Mouse (Mus musculus) induced T-regulatory cell, adult 2 months (primary cell): ENCODE data around the gene Rap1gap2.
A peak's percentile ranks its signal among the peaks of the same experiment; 100 is the strongest.

Experiments
- DNase-seq: peaks from one replicate; pipeline ENCODE4 v3.0.0-alpha.2; 2012; ENCODE audit warnings: low read depth

Rap1gap2 gene

DNA sequence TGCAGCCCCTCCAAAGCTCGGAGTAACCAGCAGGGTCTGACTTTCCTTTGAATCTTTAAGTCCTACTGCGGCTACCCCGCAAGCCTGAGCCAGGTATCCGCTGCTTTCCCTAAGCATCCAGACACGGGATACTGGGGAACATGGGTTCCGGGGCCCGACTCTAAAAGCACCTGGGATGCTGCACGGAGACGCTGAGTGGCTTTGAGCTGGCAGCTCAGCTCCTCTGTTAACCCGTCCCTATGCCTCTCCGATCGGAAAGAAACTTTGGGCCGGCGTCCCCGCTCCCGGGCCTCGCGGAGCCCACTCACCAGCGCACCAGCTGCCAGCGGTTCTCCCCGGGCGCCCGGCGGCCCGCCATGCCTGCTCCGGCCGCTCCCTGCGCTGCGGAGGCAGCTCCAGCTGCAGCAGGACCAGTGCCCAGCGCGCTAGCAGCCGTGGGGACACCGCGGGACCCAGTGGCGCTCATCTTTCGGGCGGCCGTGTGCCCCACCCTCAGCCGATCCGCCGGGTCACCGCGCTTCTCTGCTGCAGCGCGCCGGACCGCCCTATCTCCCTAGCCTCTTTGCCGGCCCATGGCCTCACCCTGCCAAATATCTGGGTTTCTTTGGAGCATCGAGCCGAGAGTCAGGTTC, at the start of gene Rap1gap2:
TSS of gene Rap1gap2 (minus strand) at position 371 of the 632 bp plus-strand sequence.
- DNase-seq = no peak

DNA sequence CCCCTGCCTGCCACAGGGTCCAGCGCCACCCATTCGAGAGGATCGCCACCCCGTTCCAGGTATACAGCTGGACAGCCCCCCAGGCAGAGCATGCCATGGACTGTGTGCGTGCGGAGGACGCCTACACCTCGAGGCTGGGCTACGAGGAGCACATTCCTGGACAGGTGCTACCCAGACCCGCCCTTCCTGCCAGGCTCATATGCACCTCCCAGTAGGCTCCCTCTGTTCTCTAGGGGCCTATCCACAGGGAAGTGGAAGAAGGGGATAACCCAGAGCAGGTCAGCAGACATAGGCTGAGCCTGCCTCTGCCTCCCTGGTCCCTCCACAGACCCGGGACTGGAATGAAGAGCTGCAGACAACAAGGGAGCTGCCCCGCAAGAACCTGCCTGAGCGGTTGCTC, 49.6 kb upstream of the Rap1gap2 start:
- no peak for DNase-seq

- DNase-seq = no peak
Observed at GRCm38 (mm10) chr11:74655941-74656340, 45.2 kb upstream of the Rap1gap2 start.

DNA sequence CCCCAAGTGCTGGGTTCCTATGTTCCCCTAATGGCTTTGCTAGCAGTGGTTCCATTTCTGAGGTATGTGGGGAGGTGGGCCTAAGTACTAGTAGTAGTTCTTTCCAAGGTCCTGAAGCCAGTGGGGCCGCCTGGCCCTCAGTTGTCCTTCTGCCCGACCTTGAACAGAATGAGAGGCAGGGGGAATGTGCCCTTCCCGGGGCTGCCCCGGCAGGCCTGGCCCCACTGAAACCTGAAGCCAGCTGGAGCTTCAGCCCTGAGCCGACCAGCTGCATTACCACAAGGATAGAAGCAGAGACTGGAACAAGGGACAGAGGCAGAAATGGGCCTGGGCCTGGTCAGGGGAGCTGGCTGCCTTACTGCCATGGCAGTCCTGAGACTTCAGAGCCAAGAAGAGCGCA, 42.7 kb upstream of the Rap1gap2 start:
- no peak for DNase-seq

- DNase-seq = no peak
Observed at GRCm38 (mm10) chr11:74652791-74653191, 42.1 kb upstream of the Rap1gap2 start.

GRCm38 (mm10) chr11:74650576-74651100, 39.9 kb upstream of the Rap1gap2 start:
- DNase-seq = no peak

DNA sequence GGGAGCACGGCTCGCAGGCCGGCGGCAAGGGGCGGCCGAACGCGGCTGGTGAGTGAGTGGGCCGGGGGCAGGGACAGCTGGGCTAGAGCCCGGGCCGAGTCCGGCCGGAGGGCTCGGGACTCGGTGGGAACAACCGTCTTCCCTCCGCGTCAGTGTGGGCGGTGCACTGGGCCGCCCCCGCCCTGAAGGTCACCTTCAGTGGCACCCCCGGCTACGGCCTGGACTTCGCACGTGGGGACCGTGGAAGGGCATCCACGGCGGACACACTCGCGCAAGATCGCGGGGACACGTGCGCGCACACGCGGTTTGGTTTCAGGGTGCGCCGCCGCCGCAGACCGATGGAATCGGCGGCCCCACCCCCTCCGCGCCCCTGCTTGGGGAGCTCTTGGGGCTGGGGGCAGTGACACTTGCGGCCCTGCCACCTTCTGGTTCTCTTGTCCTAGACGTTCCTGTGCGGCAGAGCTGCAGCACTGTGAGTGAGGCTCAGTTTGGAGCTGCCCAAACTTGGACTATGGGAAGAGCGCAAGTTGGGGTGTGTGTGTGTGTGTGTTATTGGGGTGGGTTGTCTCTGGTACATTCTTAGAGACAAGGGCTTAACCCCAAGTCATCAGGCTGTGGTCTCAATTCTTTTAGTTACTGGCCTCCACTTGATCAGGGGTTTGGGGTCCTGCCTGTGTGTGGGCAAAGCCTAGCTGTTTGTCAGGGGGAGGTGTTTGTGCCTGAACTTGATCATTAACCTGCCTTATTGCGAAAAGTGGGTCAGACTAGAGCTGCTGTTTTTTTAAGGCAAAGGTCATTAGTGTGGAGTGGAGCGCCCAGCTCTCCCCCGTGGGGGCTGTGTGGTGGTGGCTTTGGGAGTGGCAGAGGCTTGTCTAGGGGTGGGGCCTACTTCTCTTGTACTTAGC, 39.2 kb upstream of the Rap1gap2 start:
- peak; percentile 51 for DNase-seq

DNA sequence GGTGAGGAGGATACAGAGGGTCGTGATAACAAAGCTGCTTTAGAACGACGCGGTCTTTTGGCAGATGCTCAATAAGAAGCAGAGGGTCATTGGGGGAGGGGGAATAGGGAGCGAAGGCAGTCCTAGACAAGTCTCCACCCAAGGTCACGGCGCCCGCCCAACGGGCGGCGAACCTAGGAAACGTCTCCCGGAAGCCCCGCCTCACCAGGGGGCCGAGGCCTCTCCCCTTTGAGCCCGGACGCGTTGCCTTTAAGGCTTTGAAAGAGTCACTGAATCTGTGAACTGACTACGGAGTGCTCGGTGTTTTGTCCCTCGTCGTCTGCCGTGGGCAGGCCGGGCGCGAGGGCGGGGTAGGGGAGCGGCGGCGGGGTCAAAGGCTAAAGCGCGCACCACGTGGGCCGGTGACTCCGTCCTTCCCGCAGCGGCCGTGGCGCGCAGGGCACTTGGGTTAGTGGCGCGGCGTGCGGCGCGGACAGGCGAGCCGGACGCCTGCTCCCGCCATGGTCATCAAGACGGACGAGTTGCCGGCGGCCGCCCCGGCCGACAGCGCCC, 38.5 kb upstream of the Rap1gap2 start, which contains the start of gene Cluh:
TSS of gene Cluh (plus strand) at position 401 of the 552 bp plus-strand sequence.
- DNase-seq = peak; percentile 95

GRCm38 (mm10) chr11:74648676-74649075, 38.0 kb upstream of the Rap1gap2 start:
- no peak for DNase-seq

DNA sequence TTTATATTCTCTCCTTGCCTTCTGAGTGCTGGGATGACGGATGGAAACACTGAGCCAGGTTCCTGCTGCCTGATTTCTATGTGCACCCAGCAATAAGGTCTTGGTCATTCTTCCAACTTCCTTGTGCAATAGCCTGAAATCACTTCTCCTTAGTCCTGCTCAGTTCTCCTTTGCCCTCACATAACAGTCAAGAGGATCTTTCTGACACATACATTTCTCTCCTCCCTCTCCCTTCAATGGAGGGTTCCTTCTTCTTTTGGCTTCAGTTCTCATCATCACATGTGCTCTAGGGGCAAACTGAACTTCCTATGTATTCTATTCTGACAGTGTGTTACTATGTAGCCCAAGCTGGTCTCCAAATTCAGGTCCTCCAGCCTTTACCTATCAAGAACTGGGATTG, 37.3 kb upstream of the Rap1gap2 start:
- DNase-seq = no peak

DNA sequence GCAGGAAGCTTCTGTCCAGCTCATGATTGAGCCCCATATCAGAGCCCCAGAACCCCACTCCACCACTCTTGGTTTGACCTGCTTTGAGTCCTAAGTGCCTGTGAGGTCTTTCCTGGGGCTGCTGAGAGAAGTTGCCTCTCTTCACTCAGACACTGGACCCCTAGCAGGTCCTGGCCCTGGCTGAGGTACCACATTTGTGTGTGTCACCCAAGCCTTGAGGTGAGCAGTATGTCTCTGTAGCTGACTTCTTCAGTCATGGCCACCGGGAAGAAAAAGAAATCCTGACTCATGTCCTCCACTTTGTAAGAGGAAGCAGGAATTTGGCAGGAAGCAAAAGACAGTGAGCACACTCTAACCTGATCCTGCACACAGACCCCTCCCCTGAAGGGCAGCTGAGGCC, 28.9 kb upstream of the Rap1gap2 start:
- DNase-seq = no peak

DNA sequence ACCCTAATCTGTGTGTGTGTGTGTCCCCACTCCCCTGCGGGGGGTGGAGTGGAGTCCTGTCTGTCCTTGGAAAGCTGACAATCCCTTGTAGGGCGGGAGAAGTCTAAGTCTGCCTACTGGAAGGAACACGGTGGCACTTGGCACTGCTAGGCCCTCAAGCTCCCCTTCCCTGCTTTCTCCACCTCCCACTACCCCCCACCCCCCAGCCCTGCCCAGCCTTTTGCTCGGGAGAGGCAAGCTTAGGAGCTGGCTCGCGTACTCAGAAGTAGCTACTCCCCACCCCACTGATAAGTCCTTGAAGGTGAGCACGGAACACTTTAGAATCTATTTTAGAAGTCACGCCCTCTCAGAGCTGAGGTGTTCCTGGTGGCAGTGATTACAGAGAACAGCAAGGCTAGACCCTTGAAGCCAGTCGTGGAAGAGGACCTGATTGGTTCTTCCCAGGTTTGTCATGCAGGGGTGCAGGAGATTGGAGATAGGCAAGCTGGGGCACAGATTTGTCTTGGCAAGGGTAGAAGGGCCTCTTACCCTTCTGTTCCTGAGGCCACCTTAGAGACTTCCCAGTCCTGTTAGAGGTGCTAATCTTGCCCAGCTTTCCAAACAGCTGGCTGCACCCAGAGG, 28.2 kb upstream of the Rap1gap2 start:
- no peak for DNase-seq

- DNase-seq = peak; percentile 64
Observed at GRCm38 (mm10) chr11:74637971-74638790, 27.5 kb upstream of the Rap1gap2 start.

DNA sequence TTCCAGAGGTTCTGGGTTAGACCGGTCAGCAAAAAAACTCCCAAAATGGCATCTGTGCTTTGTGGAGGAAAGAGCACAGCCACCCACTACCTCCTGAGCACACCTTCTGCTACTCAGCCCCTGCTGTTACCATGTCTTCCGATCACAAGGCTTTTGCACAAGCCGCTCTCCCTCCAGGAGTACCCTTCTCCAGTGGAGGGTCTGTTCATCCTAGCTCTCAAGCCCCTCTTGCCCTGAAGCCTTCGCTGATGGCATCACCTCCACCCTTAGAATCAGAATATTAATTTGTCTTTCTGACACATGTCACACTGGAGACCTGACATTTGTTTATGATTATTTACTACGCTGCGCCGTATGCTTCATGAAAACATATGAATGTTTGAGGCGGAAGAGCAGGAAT, 26.8 kb upstream of the Rap1gap2 start:
- no peak for DNase-seq

DNA sequence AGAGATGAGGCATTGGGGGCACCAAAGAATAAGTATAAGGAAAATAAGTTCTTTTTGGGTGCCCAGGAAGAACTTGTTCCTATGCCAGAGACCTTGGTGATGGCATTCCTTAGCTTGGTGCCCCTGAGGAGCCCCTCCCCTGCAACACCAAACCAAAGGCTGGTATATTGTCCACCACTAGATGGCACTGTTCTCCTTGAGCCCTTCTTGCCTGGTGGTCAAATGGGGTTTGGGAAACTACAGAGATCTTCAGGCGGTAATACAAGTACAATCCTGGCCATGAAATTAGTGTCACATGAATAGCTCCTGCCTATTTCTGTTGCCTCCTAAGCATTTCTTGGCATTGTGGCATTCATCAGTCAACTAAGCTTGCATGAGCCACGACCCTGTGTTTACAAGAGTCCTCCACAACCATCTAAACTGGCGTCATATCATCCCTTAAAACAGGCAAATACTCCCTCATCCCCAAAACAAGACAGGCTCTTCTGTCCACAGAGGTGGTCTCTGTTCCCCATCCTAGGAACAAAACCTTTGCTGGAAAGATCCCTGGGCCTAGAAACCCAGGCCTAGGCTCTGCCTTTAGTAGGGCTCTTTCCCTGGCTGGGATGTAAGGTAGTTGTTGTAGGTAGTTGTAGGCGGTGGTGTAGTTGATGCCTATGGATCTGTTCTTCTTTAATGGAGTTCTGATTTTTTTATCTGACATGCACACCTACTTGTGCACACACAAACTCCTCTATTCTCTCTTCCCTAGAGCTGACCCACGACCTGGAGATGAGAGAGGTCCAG, 24.0 kb upstream of the Rap1gap2 start:
- peak; percentile 87 for DNase-seq

DNA sequence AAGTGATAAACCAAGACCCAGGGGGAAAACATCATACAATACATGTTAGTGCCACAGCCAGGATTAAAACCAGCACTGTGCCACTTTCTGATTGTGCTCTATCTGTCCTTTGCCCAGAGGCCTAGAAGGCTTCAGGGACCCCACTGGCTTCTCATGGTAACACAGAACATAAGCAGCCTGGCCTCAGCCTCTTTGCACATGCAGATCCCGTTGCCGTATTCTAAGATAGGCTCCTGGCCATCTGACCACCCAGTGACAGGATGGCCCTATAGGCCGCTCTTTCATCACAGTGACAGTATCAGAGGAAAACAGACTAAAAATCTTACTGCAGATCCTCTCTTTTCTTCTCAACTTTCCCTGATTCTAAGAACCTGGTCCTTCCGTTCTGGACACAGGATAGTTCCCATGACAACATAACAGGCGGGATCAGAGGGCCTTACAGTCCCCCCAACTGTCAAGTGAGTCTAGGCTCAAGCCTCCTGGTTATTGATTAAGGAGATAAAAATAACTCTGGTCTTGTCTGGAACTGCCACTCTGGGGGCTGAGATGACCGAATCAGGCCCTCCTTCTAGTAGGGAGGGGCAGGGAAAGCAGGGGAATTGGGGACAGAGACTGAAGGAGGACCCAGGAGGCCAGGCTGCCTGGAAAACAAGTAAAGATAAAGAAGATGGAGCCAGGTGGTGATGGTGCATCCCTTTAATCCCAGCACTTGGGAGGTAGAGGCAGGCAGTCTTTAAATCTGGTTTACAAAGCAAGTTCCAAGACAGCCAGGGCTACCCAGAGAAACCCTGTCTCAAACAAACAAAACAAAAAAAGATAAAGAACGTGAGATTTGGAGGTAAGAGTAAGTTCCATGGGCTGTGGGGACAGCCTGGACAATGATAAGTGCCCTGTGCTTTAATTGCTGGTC, 21.4 kb upstream of the Rap1gap2 start:
- DNase-seq = no peak

DNA sequence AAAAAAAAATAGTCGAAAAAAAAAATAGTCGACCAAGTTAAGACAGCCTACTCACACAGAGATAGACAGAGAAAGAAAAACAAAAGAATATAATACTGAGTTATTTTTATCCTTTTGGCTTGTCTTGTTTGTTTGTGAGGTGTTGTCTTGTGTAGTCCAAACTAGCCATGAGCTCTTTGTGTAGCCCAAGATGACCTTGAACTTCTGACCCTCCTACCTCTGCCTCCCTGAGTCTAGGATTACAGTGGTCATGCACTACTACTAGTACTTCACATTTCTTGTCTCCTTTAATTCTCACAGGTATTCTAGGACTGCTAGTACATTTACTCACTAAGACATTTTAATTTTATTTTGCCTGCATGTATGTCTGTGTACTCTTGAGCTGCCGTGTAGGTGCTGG, 16.8 kb upstream of the Rap1gap2 start:
- no peak for DNase-seq

- DNase-seq = no peak
Observed at GRCm38 (mm10) chr11:74625333-74625732, 14.6 kb upstream of the Rap1gap2 start.

DNA sequence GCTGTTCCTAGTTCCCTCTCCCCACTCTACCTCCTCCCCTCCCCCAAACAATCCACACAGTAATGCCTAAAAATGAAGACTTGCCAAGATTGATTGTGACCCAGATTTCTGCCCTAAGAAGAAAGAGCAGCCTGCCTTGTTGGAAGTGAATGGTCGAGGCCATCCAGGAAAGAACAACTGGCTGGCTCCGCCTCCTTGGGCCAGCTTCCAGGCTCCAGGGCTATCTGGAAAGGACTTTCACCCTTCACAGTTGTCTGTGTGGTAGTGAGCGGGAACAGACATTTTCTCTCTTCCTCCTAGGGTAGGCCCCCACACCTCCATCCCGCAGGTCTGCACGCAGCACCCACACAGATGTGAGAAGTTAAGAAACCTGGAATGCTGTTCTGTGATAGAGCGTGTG, 13.0 kb upstream of the Rap1gap2 start:
- DNase-seq = no peak
